Mouse (Mus musculus): ENCODE results near the gene Lyg1. TPM values are rescaled to one million over a fixed set of nuclear protein-coding genes. Genes with fewer than 3 reads are reported as not detected.
"Not testable (repeated sequence)": the region's sequence is repeated elsewhere in the genome, so short reads cannot be mapped to it uniquely, and the experiment has no call there.

The Lyg1 gene
- total RNA-seq (2021) = not detected

- DNase-seq (ENCODE audit: extremely low spot score in 1 of 2, low spot score in 2 of 2) = no peak
- intact Hi-C loops (cut with DNase I) = no loop called here
Observed at GRCm38 (mm10) chr1:37957659-37958058, at the start of gene Lyg1. Gene Lyg1, minus strand, starts transcription at chr1:37957759.

GRCm38 (mm10) chr1:38006741-38007140 lies 49.2 kb upstream of the Lyg1 start:
- intact Hi-C loops (cut with DNase I) = no loop called here
- DNase-seq (ENCODE audit: extremely low spot score in 1 of 2, low spot score in 2 of 2) = no peak

- DNase-seq (ENCODE audit: extremely low spot score in 1 of 2, low spot score in 2 of 2) = no peak
- intact Hi-C loops (cut with DNase I) = no loop called here
Observed at GRCm38 (mm10) chr1:38003046-38003445, 45.5 kb upstream of the Lyg1 start.

GRCm38 (mm10) chr1:38001956-38002355 lies 44.4 kb upstream of the Lyg1 start:
- intact Hi-C loops (cut with DNase I) = no loop called here
- DNase-seq (ENCODE audit: extremely low spot score in 1 of 2, low spot score in 2 of 2) = no peak

- no peak for DNase-seq (ENCODE audit: extremely low spot score in 1 of 2, low spot score in 2 of 2)
- intact Hi-C loops (cut with DNase I) = no loop called here
Observed at GRCm38 (mm10) chr1:38000844-38001243, 43.3 kb upstream of the Lyg1 start.

DNA sequence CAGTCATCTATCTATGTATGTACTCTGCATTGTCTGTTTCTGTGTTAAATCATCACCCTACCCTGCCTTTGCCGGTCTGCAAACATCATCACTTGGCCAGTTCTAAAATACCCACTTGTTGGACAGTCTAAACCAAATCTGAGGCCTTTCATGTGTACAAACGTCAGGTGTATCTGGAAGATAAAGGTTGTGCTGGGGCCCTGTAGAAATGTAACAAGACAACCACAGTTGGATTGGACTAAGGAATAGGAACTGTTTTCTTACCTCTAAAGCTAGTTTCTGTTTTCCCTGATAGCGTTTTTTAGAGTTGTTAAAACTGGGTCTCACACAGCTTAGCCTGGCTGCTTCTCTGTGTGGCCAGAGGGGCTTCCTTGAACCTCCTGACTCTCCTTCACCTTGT lies 42.0 kb upstream of the Lyg1 start:
- intact Hi-C loops (cut with DNase I) = no loop called here
- DNase-seq (ENCODE audit: extremely low spot score in 1 of 2, low spot score in 2 of 2) = no peak

DNA sequence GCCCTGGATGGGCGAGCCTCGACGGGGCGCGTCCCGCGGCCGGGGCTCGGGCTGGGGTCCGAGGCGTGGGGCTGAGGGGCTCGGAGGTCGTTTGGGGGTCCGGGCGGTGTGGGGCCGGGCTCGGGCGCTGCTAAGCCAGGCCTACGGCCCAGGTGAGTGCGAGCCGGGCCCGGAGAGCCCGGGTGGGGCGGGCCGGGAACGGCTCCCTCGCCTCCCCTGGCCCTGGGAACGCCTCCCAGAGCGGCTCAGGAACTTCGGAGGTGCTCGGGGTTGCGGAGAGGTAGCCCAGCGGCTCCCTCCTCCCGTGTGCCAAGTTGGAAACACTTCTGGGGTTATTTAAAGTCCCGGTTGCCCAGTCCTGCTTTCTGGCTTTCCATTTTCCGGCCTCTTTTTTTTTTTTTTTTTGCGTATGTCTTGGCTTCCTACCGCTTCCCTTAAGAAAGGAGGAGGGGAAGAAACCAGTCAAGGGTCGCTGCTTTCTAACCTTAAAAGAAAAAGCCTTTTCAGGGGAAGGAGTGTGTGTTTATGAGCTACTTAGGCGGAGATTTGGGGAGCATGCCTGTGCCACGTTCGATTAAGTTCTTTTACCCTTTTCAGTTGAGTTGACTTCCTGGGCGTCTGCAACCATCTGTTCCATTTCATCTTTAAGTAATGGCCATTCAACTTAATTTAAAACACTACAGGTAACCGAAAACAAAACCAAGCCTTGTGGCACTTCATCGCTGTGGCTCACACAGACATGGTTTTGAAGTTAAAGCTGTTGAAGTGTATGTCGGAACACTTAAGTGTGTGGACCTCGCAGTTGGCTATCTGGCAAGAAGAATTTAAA lies 41.0 kb upstream of the Lyg1 start:
- no peak for DNase-seq (ENCODE audit: extremely low spot score in 1 of 2, low spot score in 2 of 2)
- intact Hi-C loops (cut with DNase I) = no loop called here

DNA sequence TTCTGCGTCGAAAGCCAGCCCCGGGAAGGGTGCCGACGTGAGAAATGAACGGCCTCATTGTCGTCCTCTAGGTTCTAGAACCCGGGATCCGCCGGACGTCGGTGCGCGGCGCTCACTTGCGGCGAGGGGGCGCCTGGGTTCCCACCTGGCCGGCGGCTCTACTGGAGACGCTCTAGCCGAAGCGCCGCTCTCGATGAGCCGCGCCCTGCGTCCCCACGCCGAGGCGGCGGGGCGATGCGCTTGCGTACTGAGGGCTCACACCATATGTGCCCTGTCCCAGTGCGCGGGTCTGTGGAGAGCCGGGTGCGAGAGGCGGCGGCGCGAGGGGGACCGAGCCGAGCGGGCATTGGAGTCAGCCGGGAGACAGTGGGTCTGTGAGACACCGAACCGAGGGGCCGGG lies 40.3 kb upstream of the Lyg1 start, which contains the start of the genes Txndc9 and Eif5b:
Txndc9 (minus strand) TSS at position 27 of the 400 bp plus-strand sequence.
Eif5b (plus strand) TSS at position 144 of the 400 bp plus-strand sequence.
- intact Hi-C loops (cut with DNase I) = loop anchor here (2.0 kb wide), 1 partner anchor 107 kb away; the partner anchor contains the start of genes Mitd1 and Mrpl30

DNA sequence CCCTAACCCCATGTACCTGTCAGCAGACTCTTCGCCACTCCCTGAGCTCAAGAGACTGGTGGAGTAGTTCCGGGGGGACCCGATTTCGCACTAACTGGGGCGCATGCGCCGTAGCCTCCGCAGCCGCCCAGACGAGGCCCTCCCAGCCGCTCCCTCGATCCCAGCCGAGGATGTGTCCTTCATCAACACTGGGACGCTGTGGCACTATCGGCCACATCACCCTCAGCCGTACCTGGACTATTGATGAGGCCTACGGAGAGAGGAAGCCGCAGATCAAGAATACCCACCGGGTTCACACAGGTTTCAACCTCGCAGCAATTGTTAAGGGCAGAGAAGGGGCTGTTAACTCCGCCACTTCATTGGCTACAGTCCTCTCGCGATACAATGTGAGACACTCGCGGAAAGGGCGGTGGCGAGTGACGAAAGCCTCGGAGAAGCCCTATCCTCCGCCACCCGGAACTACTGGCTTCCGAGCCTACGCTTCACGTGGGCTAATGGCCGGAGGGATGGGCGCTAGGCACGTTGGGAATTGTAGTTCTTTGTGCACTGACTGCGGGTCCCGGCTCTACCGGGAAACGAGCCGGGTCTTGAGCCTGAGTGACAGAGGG lies 39.4 kb upstream of the Lyg1 start:
- intact Hi-C loops (cut with DNase I) = loop anchor here (2.0 kb wide), 1 partner anchor 106 kb away; the partner anchor contains the start of genes Mitd1 and Mrpl30
- peak; percentile 98 to 99 for DNase-seq (ENCODE audit: extremely low spot score in 1 of 2, low spot score in 2 of 2)

More for the DNA sequence above, 40.3 kb upstream of the Lyg1 start, which contains the start of the genes Txndc9 and Eif5b:
- peak; percentile 92 to 97 for DNase-seq (ENCODE audit: extremely low spot score in 1 of 2, low spot score in 2 of 2)

DNA sequence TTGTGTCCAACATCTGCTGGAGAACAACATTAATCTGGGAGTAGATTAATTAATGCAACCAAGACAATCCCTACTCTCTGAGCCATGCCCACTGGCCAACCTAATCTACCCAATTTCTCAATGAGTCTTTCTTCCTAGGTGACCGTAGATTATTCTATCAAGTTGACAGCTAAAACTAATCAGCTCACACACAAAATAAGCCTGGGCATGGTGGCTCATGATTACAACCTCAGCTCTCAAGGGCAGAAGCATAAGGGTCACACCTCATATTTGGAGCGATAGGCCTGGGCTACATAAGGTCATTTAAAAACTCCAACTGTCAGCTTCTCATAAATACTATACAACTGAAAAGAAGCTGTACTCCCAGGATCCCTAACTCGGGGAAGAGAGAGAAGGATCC lies 38.7 kb upstream of the Lyg1 start:
- no peak for DNase-seq (ENCODE audit: extremely low spot score in 1 of 2, low spot score in 2 of 2)
- intact Hi-C loops (cut with DNase I) = loop anchor here (2.0 kb wide), 1 partner anchor 105 kb away; the partner anchor contains the start of genes Mitd1 and Mrpl30

- intact Hi-C loops (cut with DNase I) = no loop called here
- DNase-seq (ENCODE audit: extremely low spot score in 1 of 2, low spot score in 2 of 2) = no peak
Observed at GRCm38 (mm10) chr1:37987856-37988255, 30.3 kb upstream of the Lyg1 start.

DNA sequence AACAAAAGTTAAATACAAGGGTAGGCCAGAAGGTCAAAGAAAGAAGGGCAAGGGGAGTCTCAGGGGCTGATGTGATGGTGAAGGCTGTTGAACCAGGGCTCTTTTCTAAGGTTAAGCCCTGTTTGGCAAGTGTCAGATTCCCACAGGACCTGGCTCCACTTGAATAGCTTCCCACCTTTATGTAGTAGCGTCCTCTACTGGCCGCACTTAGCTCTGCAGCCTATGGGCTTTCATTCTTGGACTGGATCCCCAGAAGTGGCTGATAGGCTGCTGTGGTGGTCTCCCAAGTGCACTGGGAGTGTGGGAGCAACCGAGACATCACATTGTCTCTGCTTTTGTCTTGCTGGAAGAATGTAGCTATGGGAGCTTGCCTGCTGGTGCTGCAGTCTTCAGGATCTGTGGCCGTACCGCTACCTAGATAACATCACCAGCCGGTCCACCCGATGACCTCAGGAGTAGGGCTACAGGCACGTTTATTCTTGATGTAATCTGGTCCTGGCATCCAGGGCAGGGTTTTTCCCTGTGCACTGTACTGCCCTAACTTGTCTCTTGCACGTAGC lies 28.3 kb upstream of the Lyg1 start:
- intact Hi-C loops (cut with DNase I) = loop anchor here (1.0 kb wide), 1 partner anchor 83 kb away; no protein-coding TSS in a partner anchor
- DNase-seq (ENCODE audit: extremely low spot score in 1 of 2, low spot score in 2 of 2) = peak; percentile 34 to 51

- intact Hi-C loops (cut with DNase I) = no loop called here
- no peak for DNase-seq (ENCODE audit: extremely low spot score in 1 of 2, low spot score in 2 of 2)
Observed at GRCm38 (mm10) chr1:37984326-37984725, 26.8 kb upstream of the Lyg1 start.

GRCm38 (mm10) chr1:37977303-37977702 lies 19.7 kb upstream of the Lyg1 start:
- intact Hi-C loops (cut with DNase I) = loop anchor here (10.0 kb wide), 1 partner anchor 53 kb away; no protein-coding TSS in a partner anchor
- no peak for DNase-seq (ENCODE audit: extremely low spot score in 1 of 2, low spot score in 2 of 2)

- DNase-seq (ENCODE audit: extremely low spot score in 1 of 2, low spot score in 2 of 2) = not testable (repeated sequence)
- intact Hi-C loops (cut with DNase I) = loop anchor here (10.0 kb wide), 1 partner anchor 52 kb away; no protein-coding TSS in a partner anchor
Observed at GRCm38 (mm10) chr1:37976666-37977065, 19.1 kb upstream of the Lyg1 start.

- intact Hi-C loops (cut with DNase I) = loop anchor here (10.0 kb wide), 1 partner anchor 47 kb away; no protein-coding TSS in a partner anchor
- DNase-seq (ENCODE audit: extremely low spot score in 1 of 2, low spot score in 2 of 2) = no peak
Observed at GRCm38 (mm10) chr1:37971520-37971919, 14.0 kb upstream of the Lyg1 start.

GRCm38 (mm10) chr1:37968746-37969145 lies 11.2 kb upstream of the Lyg1 start:
- no peak for DNase-seq (ENCODE audit: extremely low spot score in 1 of 2, low spot score in 2 of 2)
- intact Hi-C loops (cut with DNase I) = no loop called here

DNA sequence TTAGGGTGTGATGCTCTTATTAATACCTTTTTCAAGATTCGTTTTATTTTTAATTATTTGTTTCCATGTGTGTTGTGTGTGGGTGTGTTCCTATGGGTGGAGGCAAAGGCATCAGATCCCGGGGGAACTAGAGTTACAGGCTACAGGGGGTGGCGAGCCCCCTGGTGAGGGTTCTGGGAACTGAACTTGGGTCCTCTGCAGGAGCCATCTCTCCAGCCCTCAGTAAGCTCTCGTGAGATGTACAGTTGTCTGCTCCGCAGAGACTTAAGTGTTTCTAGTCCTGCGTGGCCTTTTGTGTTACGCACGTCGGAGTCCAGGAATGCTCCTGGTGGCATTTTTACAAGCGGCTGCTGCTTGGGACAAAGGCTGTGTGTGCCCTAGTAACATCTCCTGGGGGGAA lies 8.0 kb upstream of the Lyg1 start:
- no peak for DNase-seq (ENCODE audit: extremely low spot score in 1 of 2, low spot score in 2 of 2)
- intact Hi-C loops (cut with DNase I) = no loop called here

- intact Hi-C loops (cut with DNase I) = no loop called here
- peak; percentile 27 to 34 for DNase-seq (ENCODE audit: extremely low spot score in 1 of 2, low spot score in 2 of 2)
Observed at GRCm38 (mm10) chr1:37959486-37959885, 1.9 kb upstream of the Lyg1 start.
